Mouse (Mus musculus) MEL (cell line): ENCODE data around the gene Sarm1.

Source experiments
- CHD2 ChIP-seq: IDR thresholded peaks from 2 replicates; pipeline ENCODE4 v1.6.1; 2011; ENCODE audit warnings: low read length, improper control_type of control experiment
- CTCF ChIP-seq, 3 experiments: IDR thresholded peaks in 2 of 3; conservative IDR thresholded peaks in 1 of 3; 2 replicates each; pipeline ENCODE4 v1.5.1; 2011 to 2012; ENCODE audit warnings: low read length in 3 of 3, low read depth in 2 of 3, mild to moderate bottlenecking in 2 of 3, improper control_type of control experiment in 1 of 3, inconsistent platforms in 1 of 3, mixed read lengths in 1 of 3, moderate library complexity in 1 of 3; ENCODE audit not compliant: control insufficient read depth in 1 of 3, insufficient read depth in 1 of 3, poor library complexity in 1 of 3, severe bottlenecking in 1 of 3
- EP300 ChIP-seq, 2 experiments: IDR thresholded peaks; 2 replicates each; pipeline ENCODE4 v1.6.1; 2011; ENCODE audit warnings: improper control_type of control experiment in 2 of 2, low read length in 2 of 2, low read depth in 1 of 2, mild to moderate bottlenecking in 1 of 2
- GABPA ChIP-seq: IDR thresholded peaks from 2 replicates; pipeline ENCODE4 v1.6.1; 2012; ENCODE audit warnings: low read depth, mild to moderate bottlenecking, inconsistent platforms, low read length, improper control_type of control experiment, moderate library complexity
- MEF2A ChIP-seq: IDR thresholded peaks from 2 replicates; pipeline ENCODE4 v1.6.1; 2014; ENCODE audit warnings: low read depth, mild to moderate bottlenecking, inconsistent platforms, low read length, improper control_type of control experiment; ENCODE audit not compliant: poor library complexity, insufficient replicate concordance, severe bottlenecking; ENCODE audit errors: extremely low read depth
- MYB ChIP-seq: IDR thresholded peaks from 2 replicates; pipeline ENCODE4 v1.6.1; 2011; ENCODE audit warnings: mild to moderate bottlenecking, low read depth, low read length, improper control_type of control experiment
- MYC ChIP-seq: IDR thresholded peaks from 2 replicates; pipeline ENCODE4 v1.6.1; 2011; ENCODE audit warnings: low read depth, mild to moderate bottlenecking, low read length, improper control_type of control experiment, moderate library complexity
- NELFE ChIP-seq: IDR thresholded peaks from 2 replicates; pipeline ENCODE4 v1.6.1; 2011; ENCODE audit warnings: low read depth, low read length, improper control_type of control experiment
- NRF1 ChIP-seq: IDR thresholded peaks from 2 replicates; pipeline ENCODE4 v1.6.1; 2014; ENCODE audit warnings: low read depth, mild to moderate bottlenecking, inconsistent platforms, low read length, improper control_type of control experiment, moderate library complexity; ENCODE audit not compliant: poor library complexity, insufficient read depth, severe bottlenecking
- POLR2A ChIP-seq, 2 experiments: IDR thresholded peaks; 2 replicates each; pipeline ENCODE4 v1.6.1; 2011 to 2012; ENCODE audit warnings: low read length in 2 of 2, mild to moderate bottlenecking in 2 of 2, control low read depth in 1 of 2, improper control_type of control experiment in 1 of 2, low read depth in 1 of 2, moderate library complexity in 1 of 2; ENCODE audit not compliant: control insufficient read depth in 1 of 2, insufficient read depth in 1 of 2, poor library complexity in 1 of 2
- POLR2AphosphoS5 ChIP-seq: IDR thresholded peaks from 2 replicates; pipeline ENCODE4 v1.6.1; 2012; ENCODE audit warnings: low read depth, borderline replicate concordance, mild to moderate bottlenecking, inconsistent platforms, low read length, moderate library complexity, mixed read lengths
- SIN3A ChIP-seq: IDR thresholded peaks from 2 replicates; pipeline ENCODE4 v1.6.1; 2012; ENCODE audit warnings: low read length, improper control_type of control experiment, inconsistent platforms
- TAL1 ChIP-seq: IDR thresholded peaks from 2 replicates; pipeline ENCODE4 v1.6.1; 2012; ENCODE audit warnings: mild to moderate bottlenecking, inconsistent platforms, low read length, moderate library complexity, mixed read lengths
- USF1 ChIP-seq: IDR thresholded peaks from 2 replicates; pipeline ENCODE4 v1.6.1; 2014; ENCODE audit warnings: low read depth, mild to moderate bottlenecking, inconsistent platforms, low read length, improper control_type of control experiment, moderate library complexity

DNA sequence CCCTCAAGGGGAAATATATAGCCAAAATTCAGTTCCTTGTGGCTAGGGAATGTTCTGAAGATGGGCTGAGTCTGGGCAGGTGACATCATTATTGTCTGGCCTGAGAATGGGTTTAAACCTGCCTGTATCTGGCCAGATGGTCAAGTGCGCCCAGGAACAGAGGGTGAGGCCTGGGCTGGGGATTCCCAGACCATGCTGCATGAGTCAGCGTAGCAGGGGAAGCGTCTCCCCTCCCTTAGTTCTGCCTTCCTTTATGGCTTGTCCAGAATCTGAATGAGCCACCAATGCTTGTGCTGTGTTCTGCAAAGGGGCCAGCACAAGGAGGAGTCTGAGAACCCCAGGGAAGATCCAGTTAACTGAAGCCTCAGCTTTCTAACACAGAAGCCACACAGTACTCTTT, 50.4 kb downstream of the Sarm1 start:
- TF ChIP-seq MYC: no peak
- no peak for TF ChIP-seq CHD2
- no peak for TF ChIP-seq CTCF (IDR thresholded peaks at IDR 0.05 in 2 of 3, conservative IDR thresholded peaks at IDR 0.05 in 1 of 3; ENCODE audit: control insufficient read depth in 1 of 3, insufficient read depth in 1 of 3, low read depth in 2 of 3, low read length in 3 of 3, poor library complexity in 1 of 3, severe bottlenecking in 1 of 3)
- TF ChIP-seq POLR2A (IDR thresholded peaks at IDR 0.05; ENCODE audit: control insufficient read depth in 1 of 2, insufficient read depth in 1 of 2, low read depth in 1 of 2, low read length in 2 of 2, poor library complexity in 1 of 2): no peak
- TF ChIP-seq GABPA: no peak
- TF ChIP-seq NRF1: no peak
- no peak for TF ChIP-seq NELFE
- TF ChIP-seq MYB: no peak
- TF ChIP-seq USF1: no peak
- no peak for TF ChIP-seq MEF2A
- no peak for TF ChIP-seq SIN3A
- TF ChIP-seq EP300 (IDR thresholded peaks at IDR 0.05; ENCODE audit: low read depth in 1 of 2, low read length in 2 of 2): no peak
- TF ChIP-seq POLR2AphosphoS5: no peak
- no peak for TF ChIP-seq TAL1
